Mouse (Mus musculus) ES-Bruce4 (cell line): ENCODE measurements at regions not wholly inside any gene's neighbourhood (a gene's known extent, or its start where the extent isn't known, plus 50 kb on each side); places are given as distances from the start of the nearest gene placed in this dataset.

ENCODE experiments used
- CTCF ChIP-seq: IDR thresholded peaks from one replicate; pipeline ENCODE4 v1.8.1; 2011; ENCODE audit warnings: low read depth, low read length
- EP300 ChIP-seq: IDR thresholded peaks from 2 replicates; pipeline ENCODE4 v1.6.1; 2011; ENCODE audit warnings: low read depth, low read length; ENCODE audit not compliant: insufficient read depth
- POLR2A ChIP-seq: IDR thresholded peaks from one replicate; pipeline ENCODE4 v1.8.1; 2011; ENCODE audit warnings: low read length; ENCODE audit not compliant: insufficient read depth

DNA sequence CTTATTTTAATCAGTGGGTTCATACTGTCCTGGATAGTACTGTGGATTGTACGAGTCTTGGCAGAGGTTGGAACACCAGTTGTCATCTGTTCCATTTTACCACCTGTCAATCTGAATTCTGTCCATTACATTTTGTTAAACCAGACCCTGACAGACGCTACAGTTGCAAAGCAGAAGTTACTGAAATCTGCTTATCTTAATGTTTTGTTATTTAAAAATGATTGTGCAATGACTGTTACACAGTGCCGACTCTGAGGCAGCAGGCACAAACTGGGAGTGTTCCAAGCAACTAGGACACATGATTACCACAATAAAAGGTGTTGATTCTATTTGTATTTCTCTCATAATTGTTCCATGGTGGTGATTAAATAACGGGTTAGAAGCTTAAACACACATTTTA is 229.8 kb upstream of the Camk1g start:
- TF ChIP-seq CTCF = no peak
- no peak for TF ChIP-seq POLR2A
- TF ChIP-seq EP300 = no peak
